Mouse (Mus musculus) intestine, embryonic 14.5 days (tissue): ENCODE data around the gene Col26a1. TPM values are rescaled to one million over a fixed set of nuclear protein-coding genes. Genes with fewer than 3 reads are reported as not detected.

ENCODE experiments used
- ATAC-seq: fragments of 200-750 bp; cut with Nextera tagmentation; replicated peaks from 2 replicates; pipeline ENCODE4 v1.8.0; 2017; ENCODE audit warnings: low read depth, moderate number of reproducible peaks, moderate TSS enrichment, moderate library complexity; ENCODE audit not compliant: low FRiP score, low TSS enrichment
- DNase-seq: peaks from one replicate; pipeline ENCODE4 v3.0.0-alpha.2; 2018; ENCODE audit warnings: low spot score
- H3K27ac ChIP-seq: fragments of 300-500 bp; sonication (generic); 2 replicates; pipeline ENCODE4 v1.5.1; 2014; ENCODE audit warnings: low read depth, mild to moderate bottlenecking, control low read depth
- H3K27me3 ChIP-seq: fragments of 300-500 bp; sonication (generic); replicated peaks from 2 replicates; pipeline ENCODE4 v1.6.1; 2014; ENCODE audit warnings: low read length, control low read depth; ENCODE audit not compliant: control insufficient read depth, insufficient read depth
- H3K36me3 ChIP-seq: fragments of 300-500 bp; sonication (generic); 2 replicates; pipeline ENCODE4 v1.6.1; 2014; ENCODE audit warnings: low read length, control low read depth; ENCODE audit not compliant: control insufficient read depth, insufficient read depth
- H3K4me1 ChIP-seq: fragments of 300-500 bp; sonication (generic); replicated peaks from 2 replicates; pipeline ENCODE4 v1.6.1; 2014; ENCODE audit warnings: low read length, control low read depth, mixed read lengths; ENCODE audit not compliant: control insufficient read depth, insufficient read depth
- H3K4me2 ChIP-seq: fragments of 300-500 bp; sonication (generic); 2 replicates; pipeline ENCODE4 v1.6.1; 2014; ENCODE audit warnings: low read length
- H3K4me3 ChIP-seq: fragments of 300-500 bp; sonication (generic); 2 replicates; pipeline ENCODE4 v1.5.1; 2014; ENCODE audit warnings: low read depth, low read length, control low read depth, mixed read lengths
- H3K9ac ChIP-seq: fragments of 300-500 bp; sonication (generic); 2 replicates; pipeline ENCODE4 v1.6.1; 2014; ENCODE audit warnings: mild to moderate bottlenecking, low read length
- H3K9me3 ChIP-seq: fragments of 300-500 bp; sonication (generic); 2 replicates; pipeline ENCODE4 v1.6.1; 2016; ENCODE audit warnings: low read length, control low read depth; ENCODE audit not compliant: control insufficient read depth
- WGBS: fragments of 180-500 bp; shearing (Covaris S2); extraction: QIAGEN DNeasy Blood & Tissue Kit; methylation state at CpG from one replicate; pipeline ENCODE4 v1.1.7; 2014; 5-methylcytosine and 5-hydroxymethylcytosine counted together
- polyA plus RNA-seq: library from polyadenylated mRNA; unstranded; fragments of >200 nt; fragmentation: Nextera tagmentation; extraction: Ambion mirVana; gene quantifications from 2 replicates; pipeline ENCODE4 v1.2.1, GENCODE M21; 2014

Col26a1 gene
- polyA plus RNA-seq, 1 experiment from 2014 or later: 10.4 TPM

DNA sequence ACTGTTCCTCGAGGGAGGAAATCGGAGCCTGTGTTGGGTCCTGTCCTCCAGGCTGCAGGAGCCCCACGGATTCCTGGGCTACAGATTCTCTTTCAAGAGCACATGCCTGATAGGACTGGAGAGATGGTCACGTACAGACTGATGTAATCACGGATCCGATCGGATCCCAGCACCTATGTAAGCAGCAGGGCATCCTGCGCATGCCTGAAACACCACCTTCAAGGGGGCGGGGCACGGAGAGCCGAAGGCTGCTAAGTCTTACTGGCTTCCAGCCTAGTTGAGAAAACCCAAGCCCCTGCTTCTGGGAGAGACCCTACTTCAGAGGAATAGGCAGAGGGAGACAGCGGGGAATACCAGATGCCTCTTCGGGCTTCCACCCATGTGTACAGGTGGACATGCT, 100.4 kb downstream of the Col26a1 start:
- Histone ChIP-seq H3K4me3 (no peak overlapping the region), H3K4me1 (no peaks in the 10 kb centered on the region), H3K9ac (no peak overlapping the region), H3K4me2 (no peak overlapping the region), H3K27me3 (no peaks in the 10 kb centered on the region), H3K36me3 (no peaks in the 10 kb centered on the region), H3K9me3 (no peaks in the 10 kb centered on the region), H3K27ac (no peak overlapping the region)
- WGBS: 64% methylated on average over 13 of the region's 13 CpGs
- no peak for DNase-seq
- ATAC-seq: no peak

DNA sequence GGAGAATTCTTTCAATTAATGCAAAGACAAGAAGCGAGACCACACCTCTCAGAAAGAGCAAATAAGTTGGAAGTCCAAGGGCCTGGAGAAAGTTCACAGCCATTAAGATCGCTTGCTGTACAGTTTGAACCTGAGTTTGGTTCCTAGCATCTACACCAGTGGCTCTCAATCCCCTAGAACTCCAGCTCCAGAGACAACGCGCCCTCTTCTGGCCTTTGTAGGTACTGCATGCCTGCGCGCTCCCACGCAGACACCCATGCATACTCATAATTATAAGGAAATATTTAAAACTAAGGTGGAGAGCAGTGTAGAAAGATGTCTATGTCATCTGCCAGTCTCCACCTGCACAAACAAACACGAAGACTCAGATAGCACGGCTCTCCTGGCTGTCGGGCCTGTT, 102.5 kb downstream of the Col26a1 start:
- DNase-seq: peak; percentile 79
- WGBS: 56% methylated on average over 10 of the region's 10 CpGs

DNA sequence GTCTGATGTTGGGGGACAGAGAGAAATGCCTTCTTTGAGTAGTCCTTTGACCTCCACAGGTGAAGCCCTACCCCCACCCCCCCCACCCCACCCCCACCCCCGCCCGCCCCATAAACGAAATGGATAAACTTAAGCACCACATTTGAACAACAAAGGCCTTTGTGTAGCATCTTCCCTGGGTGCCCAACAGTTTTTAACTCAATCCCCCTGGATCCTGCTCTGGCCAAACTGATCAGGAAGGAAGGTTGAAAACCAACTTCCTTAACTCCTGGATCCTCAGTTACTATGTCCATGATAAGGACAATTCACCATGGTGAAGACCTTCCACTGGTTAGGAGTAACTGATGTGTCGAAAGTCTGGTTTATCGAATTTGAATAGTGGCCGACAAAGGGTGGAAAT, 103.1 kb downstream of the Col26a1 start:
- no peak overlapping the region for H3K27ac ChIP-seq
- H3K4me2 ChIP-seq: no peak overlapping the region
- 82% methylated on average over 6 of the region's 6 CpGs for WGBS
- no peaks in the 10 kb centered on the region; the same call in 1 of the 2 replicates for H3K9me3 ChIP-seq
- no peaks in the 10 kb centered on the region for H3K36me3 ChIP-seq
- DNase-seq: no peak
- ATAC-seq: no peak
- no peaks in the 10 kb centered on the region for H3K27me3 ChIP-seq
- no peak overlapping the region for H3K9ac ChIP-seq
- no peaks in the 10 kb centered on the region for H3K4me1 ChIP-seq
- no peak overlapping the region for H3K4me3 ChIP-seq

More for the DNA sequence above, 102.5 kb downstream of the Col26a1 start:
- Histone ChIP-seq H3K4me1 (no peaks in the 10 kb centered on the region), H3K4me3 (no peak overlapping the region), H3K4me2 (no peak overlapping the region), H3K27me3 (no peaks in the 10 kb centered on the region), H3K9ac (no peak overlapping the region), H3K36me3 (no peaks in the 10 kb centered on the region), H3K9me3 (no peaks in the 10 kb centered on the region; the same call in 1 of the 2 replicates), H3K27ac (no peak overlapping the region)
- no peak for ATAC-seq

DNA sequence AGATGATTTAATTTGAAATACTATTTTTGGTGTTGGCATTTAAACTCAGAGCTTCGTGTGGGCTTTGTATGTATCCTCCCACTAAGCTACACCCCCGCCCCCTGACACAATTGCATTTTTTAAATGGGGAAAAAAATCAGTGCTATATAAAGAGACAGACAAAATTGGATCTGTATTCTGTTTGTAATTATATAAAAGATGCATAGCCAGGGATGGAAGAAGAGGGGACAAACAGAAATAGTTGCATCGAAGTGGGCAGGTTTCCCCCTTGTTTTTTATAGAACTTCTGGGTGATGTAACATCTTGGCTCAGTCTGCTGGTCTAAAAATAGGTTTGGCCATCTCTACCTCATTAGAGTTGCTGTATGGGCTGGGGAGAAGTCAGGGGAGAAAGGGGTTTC, 107.5 kb downstream of the Col26a1 start:
- no peak overlapping the region for H3K4me3 ChIP-seq
- no peak overlapping the region for H3K9ac ChIP-seq
- H3K27me3 ChIP-seq: no peaks in the 10 kb centered on the region
- ATAC-seq: no peak
- no peaks in the 10 kb centered on the region; the same call in 1 of the 2 replicates for H3K9me3 ChIP-seq
- H3K36me3 ChIP-seq: no peaks in the 10 kb centered on the region
- no peak for DNase-seq
- H3K4me2 ChIP-seq: no peak overlapping the region
- H3K27ac ChIP-seq: no peak overlapping the region
- 81% methylated on average over 3 of the region's 3 CpGs for WGBS
- H3K4me1 ChIP-seq: no peaks in the 10 kb centered on the region

DNA sequence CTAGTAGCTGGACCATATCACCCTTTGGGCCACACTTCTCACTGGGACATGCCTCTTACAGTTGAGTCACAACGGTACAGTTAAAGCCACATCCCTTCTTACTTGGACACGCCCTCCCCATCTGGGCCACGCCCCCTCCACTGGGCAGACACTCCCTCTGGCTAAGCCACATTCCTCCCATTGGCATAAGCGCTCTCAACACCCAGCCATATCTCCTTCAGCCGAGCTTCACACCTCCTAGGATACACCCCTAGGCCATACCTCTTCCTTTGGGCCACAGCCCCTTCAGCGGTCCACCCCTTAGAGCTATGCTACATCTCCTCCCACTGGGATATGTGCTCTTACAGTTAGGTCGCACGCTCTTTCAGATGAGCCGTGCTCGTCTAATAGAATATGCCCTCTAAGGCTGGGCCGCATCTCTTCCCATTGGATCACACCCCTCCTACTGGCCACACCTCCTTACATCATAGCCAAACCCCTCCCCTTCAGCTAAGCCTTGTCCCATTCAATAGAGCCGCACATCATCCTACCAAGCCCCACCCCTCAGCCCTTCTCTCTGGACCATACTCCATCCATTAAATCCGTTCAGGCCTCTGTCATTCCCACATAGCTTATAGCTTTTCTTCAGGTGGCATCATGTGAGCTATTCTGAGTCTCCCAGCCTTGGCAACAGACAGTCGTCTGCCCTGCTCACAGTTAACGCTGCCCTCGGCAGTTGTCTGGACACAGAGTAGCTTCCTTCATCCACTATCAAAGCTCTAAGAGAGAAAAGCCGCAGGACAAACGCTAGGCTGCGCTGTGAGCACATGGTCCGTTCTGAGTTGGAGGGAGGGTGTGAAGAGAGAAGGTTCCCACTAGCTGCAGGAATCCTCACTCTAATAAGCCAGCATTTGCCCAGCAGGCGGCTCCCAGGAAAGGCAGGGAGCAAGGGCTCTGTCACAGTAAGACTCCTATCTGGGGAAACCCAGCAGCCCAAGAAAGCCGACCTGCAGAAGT, 109.7 kb downstream of the Col26a1 start:
- Histone ChIP-seq H3K4me3 (no peak overlapping the region), H3K27me3 (no peaks in the 10 kb centered on the region), H3K9ac (no peak overlapping the region), H3K4me2 (no peak overlapping the region), H3K9me3 (no peaks in the 10 kb centered on the region; the same call in 1 of the 2 replicates), H3K36me3 (no peaks in the 10 kb centered on the region), H3K4me1 (no peaks in the 10 kb centered on the region; the same call in 1 of the 2 replicates), H3K27ac (no peak overlapping the region)
- 0 out of 2 replicates have a peak, but pooled peaks have one; percentile 21 for ATAC-seq
- no peak for DNase-seq
- 64% methylated on average over 22 of the region's 22 CpGs for WGBS

DNA sequence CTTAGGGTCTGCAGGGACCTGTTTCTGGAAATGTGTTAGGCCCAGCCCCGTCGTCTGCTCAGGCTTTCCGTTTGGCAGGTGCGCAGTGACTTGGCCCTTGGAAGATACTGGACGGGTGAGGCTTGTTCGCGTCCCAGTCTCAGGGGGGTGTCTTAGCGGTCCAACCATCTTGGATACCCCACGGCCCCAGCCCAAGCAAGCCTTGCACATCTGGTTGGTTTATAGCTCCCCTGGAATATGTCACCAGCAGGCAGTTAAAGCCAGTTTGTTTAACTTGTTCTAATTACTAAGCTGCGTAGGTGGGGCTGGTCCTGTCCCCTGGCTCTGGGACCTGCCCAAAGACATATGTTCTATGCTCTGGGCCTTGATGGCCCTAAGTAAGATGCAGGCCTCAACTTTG, 111.9 kb downstream of the Col26a1 start:
- Histone ChIP-seq H3K9ac (no peak overlapping the region), H3K9me3 (no peaks in the 10 kb centered on the region; the same call in 1 of the 2 replicates), H3K4me2 (no peak overlapping the region), H3K4me3 (no peak overlapping the region), H3K27ac (no peak overlapping the region), H3K4me1 (no peaks in the 10 kb centered on the region; the same call in 1 of the 2 replicates), H3K27me3 (no peaks in the 10 kb centered on the region), H3K36me3 (no peaks in the 10 kb centered on the region)
- 55% methylated on average over 10 of the region's 10 CpGs for WGBS
- no peak for DNase-seq
- ATAC-seq: no peak

DNA sequence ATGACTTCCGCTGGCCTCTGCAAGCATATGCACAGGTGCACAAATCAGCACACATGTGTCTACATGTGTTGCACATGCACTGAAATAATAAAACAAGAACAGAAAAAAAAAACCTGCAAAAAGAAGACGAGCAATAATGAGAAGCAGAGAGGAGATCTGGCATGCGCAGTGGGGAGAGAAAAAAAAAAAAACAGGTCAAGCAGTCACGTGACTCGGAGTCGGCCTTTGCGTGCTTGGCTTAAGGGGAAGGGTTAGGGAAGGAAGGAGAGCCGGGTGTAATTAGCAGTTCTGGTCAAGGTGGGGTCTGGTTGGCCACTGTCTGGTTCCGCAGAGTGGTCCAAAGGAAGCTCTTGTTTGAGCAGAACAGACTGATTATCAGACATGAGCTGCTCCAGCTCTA, 115.7 kb downstream of the Col26a1 start:
- Histone ChIP-seq H3K27me3 (no peaks in the 10 kb centered on the region), H3K9me3 (no peaks in the 10 kb centered on the region), H3K27ac (no peak overlapping the region), H3K4me2 (no peak overlapping the region), H3K4me3 (no peak overlapping the region), H3K4me1 (no peaks in the 10 kb centered on the region; the same call in 1 of the 2 replicates), H3K9ac (no peak overlapping the region), H3K36me3 (no peaks in the 10 kb centered on the region)
- DNase-seq (no peak), ATAC-seq (no peak)
- WGBS: 64% methylated on average over 9 of the region's 9 CpGs

DNA sequence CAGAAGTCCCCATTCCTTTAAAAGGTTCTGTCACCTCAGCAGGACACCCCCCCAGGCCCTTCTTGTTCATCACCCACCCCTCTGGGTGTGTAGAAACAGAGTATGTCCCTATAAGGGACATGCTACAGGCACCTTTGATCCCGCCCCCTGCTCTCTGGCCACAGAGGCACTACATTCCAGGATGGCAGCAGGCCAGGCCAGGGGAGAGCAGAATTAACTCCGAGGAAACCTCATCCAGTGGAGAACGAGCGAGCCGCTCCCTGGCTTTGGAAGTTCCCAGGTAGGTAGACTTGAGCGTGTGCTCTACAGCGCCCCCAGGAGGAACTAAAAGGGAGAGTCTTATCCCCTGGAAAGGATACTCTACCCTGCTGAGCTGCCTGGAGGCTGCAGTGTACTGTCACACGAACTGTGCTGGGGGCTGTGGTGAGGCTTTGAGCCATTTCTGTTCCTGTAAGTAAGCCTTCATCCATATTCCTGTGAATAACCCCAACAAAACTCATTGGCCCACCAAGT, 118.8 kb downstream of the Col26a1 start:
- ATAC-seq (no peak), DNase-seq (no peak)
- Histone ChIP-seq H3K4me3 (no peak overlapping the region), H3K36me3 (no peaks in the 10 kb centered on the region), H3K4me2 (no peak overlapping the region), H3K27ac (no peak overlapping the region), H3K27me3 (no peaks in the 10 kb centered on the region), H3K4me1 (no peaks in the 10 kb centered on the region; the same call in 1 of the 2 replicates), H3K9me3 (no peaks in the 10 kb centered on the region), H3K9ac (no peak overlapping the region)
- WGBS: 47% methylated on average over 8 of the region's 8 CpGs
